Mouse (Mus musculus) spleen, adult 2 months (tissue): ENCODE measurements around the gene Gm5294. TPM values are rescaled to one million over a fixed set of nuclear protein-coding genes. Genes with fewer than 3 reads are reported as not detected.

Experiments used
- DNase-seq, 2 experiments: peaks; one replicate each; pipeline versions ENCODE4 v3.0.0 to v3.0.0-alpha.2; 2012 to 2021; ENCODE audit warnings: low spot score in 2 of 2, low read depth in 1 of 2
- H3K27ac ChIP-seq: fragments of 200-500 bp; 2 replicates; pipeline ENCODE4 v1.5.1; 2012; ENCODE audit warnings: low read length, inconsistent platforms; ENCODE audit not compliant: insufficient read depth
- H3K27me3 ChIP-seq: fragments of 200-500 bp; 2 replicates; pipeline ENCODE4 v1.6.1; 2012; ENCODE audit warnings: mild to moderate bottlenecking, moderate library complexity, low read length, inconsistent platforms; ENCODE audit not compliant: control insufficient read depth, insufficient read depth
- H3K36me3 ChIP-seq: fragments of 200-500 bp; 2 replicates; pipeline ENCODE4 v1.6.1; 2012; ENCODE audit warnings: mild to moderate bottlenecking, low read length, inconsistent platforms; ENCODE audit not compliant: control insufficient read depth, insufficient read depth
- H3K4me1 ChIP-seq: fragments of 200-500 bp; 2 replicates; pipeline ENCODE4 v1.6.1; 2011; ENCODE audit warnings: inconsistent platforms; ENCODE audit not compliant: control insufficient read depth, insufficient read depth, insufficient read length
- H3K4me3 ChIP-seq: fragments of 200-500 bp; 2 replicates; pipeline ENCODE4 v1.5.1; 2011; ENCODE audit warnings: mild to moderate bottlenecking, inconsistent platforms; ENCODE audit not compliant: insufficient read depth, insufficient read length; ENCODE audit errors: extremely low read depth
- CTCF ChIP-seq: fragments of 200-500 bp; IDR thresholded peaks from 2 replicates; pipeline ENCODE4 v1.5.1; 2011; ENCODE audit warnings: mild to moderate bottlenecking, inconsistent platforms; ENCODE audit not compliant: insufficient read depth, insufficient read length, insufficient replicate concordance; ENCODE audit errors: extremely low read depth
- POLR2A ChIP-seq: fragments of 200-500 bp; IDR thresholded peaks from 2 replicates; pipeline ENCODE4 v1.6.1; 2011; ENCODE audit warnings: low read depth, low read length, inconsistent platforms
- WGBS: fragments of 180-500 bp; shearing (Covaris S2); methylation state at CpG from one replicate; pipeline ENCODE4 v1.1.7; 2018; 5-methylcytosine and 5-hydroxymethylcytosine counted together
- polyA plus RNA-seq: library from polyadenylated mRNA; depleted of rRNA; stranded (reverse); fragments of >200 nt; gene quantifications from 2 replicates; pipeline ENCODE4 v1.2.3, GENCODE M21; 2012; rRNA removed

The Gm5294 gene
- polyA plus RNA-seq, 1 experiment: not detected

GRCm38 (mm10) chr5:138857811-138858251 lies 38.0 kb downstream of the Gm5294 start:
- 80% methylated on average over 13 of the region's 13 CpGs for WGBS
- TF ChIP-seq POLR2A (no peak), CTCF (no peak)
- Histone ChIP-seq H3K4me1 (no peaks in the 10 kb centered on the region), H3K4me3 (no peak overlapping the region), H3K27me3 (no peaks in the 10 kb centered on the region), H3K27ac (no peak overlapping the region), H3K36me3 (no peaks in the 10 kb centered on the region)
- no peak for DNase-seq

DNA sequence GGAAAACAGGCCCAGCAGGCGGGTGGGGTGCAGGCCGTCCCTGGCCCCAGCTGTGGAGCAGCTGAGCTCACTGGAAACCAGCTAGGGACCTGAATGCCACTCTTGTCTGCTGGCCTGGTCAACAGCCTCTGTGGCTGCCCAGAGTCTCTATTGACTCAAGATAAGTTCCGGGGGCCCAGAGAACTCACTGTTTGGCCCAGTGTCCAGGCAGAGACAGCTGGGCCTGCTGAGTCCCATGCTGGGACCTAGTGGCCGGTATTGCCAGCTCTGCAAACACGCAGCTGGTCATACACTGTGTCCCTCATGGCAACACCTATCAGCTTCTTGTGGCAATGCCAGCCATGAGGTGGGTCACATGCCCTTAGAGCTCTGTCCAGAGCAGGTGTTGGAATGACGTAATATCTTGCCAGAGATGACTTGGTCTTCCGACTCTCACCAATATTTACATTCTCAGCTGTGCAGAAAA lies 43.8 kb downstream of the Gm5294 start:
- Histone ChIP-seq H3K4me1 (no peaks in the 10 kb centered on the region), H3K27ac (no peak overlapping the region), H3K4me3 (no peak overlapping the region), H3K36me3 (no peaks in the 10 kb centered on the region), H3K27me3 (no peaks in the 10 kb centered on the region)
- 87% methylated on average over 7 of the region's 7 CpGs for WGBS
- no peak for DNase-seq
- TF ChIP-seq POLR2A: no peak
- TF ChIP-seq CTCF: no peak

DNA sequence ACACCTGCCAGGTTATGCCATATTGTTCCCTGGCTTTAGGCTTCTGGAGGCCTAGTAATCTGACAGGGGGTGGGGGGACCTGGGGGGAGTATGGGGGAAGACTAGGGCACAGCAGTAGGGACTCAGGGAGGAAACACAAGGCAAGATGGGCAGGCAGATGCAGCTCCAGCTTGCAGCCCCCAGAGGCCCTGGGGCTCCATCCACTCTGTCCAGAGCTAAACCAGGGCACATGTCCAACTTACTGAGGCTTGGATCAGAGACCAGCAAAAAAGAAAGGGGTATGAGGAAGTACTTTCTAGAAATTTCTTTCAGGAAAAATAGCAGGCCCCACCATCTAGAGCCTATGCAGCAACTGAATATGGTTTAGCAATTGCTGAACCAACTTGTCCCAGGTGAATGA lies 44.3 kb downstream of the Gm5294 start:
- no peak overlapping the region for H3K27ac ChIP-seq
- no peaks in the 10 kb centered on the region for H3K27me3 ChIP-seq
- no peak overlapping the region for H3K4me3 ChIP-seq
- TF ChIP-seq CTCF (no peak), POLR2A (no peak)
- no peak for DNase-seq
- H3K36me3 ChIP-seq: no peaks in the 10 kb centered on the region
- no peaks in the 10 kb centered on the region for H3K4me1 ChIP-seq

DNA sequence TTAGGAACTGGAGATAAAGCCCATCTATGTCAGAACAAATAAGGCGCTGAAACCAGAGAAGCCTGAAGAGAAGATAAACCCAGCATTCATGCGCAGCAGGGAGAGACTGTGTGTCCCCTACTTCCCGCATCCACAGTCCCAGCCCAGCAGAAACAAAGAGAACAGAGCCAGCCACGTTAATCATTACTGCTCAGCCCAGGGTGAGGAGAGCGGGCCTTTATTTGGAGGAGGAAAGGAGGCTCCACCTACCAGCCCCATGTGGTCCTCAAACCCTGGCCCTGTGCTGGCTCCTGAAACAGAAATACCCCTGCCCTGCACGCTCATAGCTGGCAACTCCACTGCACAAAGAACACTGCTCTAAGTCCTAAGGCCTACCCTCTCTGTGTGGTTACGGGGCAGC lies 45.0 kb downstream of the Gm5294 start:
- 86% methylated on average over 7 of the region's 7 CpGs for WGBS
- no peak for DNase-seq

GRCm38 (mm10) chr5:138865637-138866036 lies 45.8 kb downstream of the Gm5294 start:
- TF ChIP-seq POLR2A (no peak), CTCF (no peak)
- H3K27ac ChIP-seq: no peak overlapping the region
- no peaks in the 10 kb centered on the region for H3K4me1 ChIP-seq
- no peaks in the 10 kb centered on the region for H3K36me3 ChIP-seq
- 56% methylated on average over 4 of the region's 4 CpGs for WGBS
- H3K27me3 ChIP-seq: no peaks in the 10 kb centered on the region
- DNase-seq: no peak
- no peak overlapping the region for H3K4me3 ChIP-seq

More for the DNA sequence above, 45.0 kb downstream of the Gm5294 start:
- H3K27ac ChIP-seq: no peak overlapping the region
- no peak for TF ChIP-seq POLR2A
- no peak for TF ChIP-seq CTCF
- no peaks in the 10 kb centered on the region for H3K4me1 ChIP-seq
- no peak overlapping the region for H3K4me3 ChIP-seq
- H3K36me3 ChIP-seq: no peaks in the 10 kb centered on the region
- no peaks in the 10 kb centered on the region for H3K27me3 ChIP-seq

Other genes with a start within 250 kb of the Gm5294 start
- 3.2 and 3.3 TPM in 2 replicates for gene Zfp68, start 200.3 kb upstream of the Gm5294 start, polyA plus RNA-seq
- gene A430033K04Rik, start 197.2 kb upstream of the Gm5294 start, polyA plus RNA-seq: 0.83 and 0.95 TPM in 2 replicates
- 6.5 and 8.7 TPM in 2 replicates for gene Fam20c, start 65.6 kb upstream of the Gm5294 start, polyA plus RNA-seq
- 7.1 and 12.9 TPM in 2 replicates for gene Pdgfa, start 177.3 kb downstream of the Gm5294 start, polyA plus RNA-seq